Mouse (Mus musculus) neutrophil, adult 5-6 weeks (primary cell): Measurements from ENCODE around the gene Fbxo48. TPM values are rescaled to one million over a fixed set of nuclear protein-coding genes. Genes with fewer than 3 reads are reported as not detected.

Experiments
- total RNA-seq: library from RNA; stranded (forward); fragments of 200-1000 nt; gene quantifications from 2 replicates; pipeline ENCODE4 v1.2.3, GENCODE M21; 2017

Fbxo48 gene
- total RNA-seq, 1 experiment from 2014 or later, result 3.0 TPM

Other genes with a start within 250 kb of the Fbxo48 start
- gene Egfr, start 199.2 kb upstream of the Fbxo48 start, total RNA-seq, result under 0.01 and 0.25 TPM in 2 replicates
- gene Cnrip1, start 100.2 kb downstream of the Fbxo48 start, total RNA-seq, result 4.3 and 7.2 TPM in 2 replicates
- 408 and 428 TPM in 2 replicates for gene Plek, start 101.0 kb downstream of the Fbxo48 start, total RNA-seq
- 79.3 and 82.9 TPM in 2 replicates for gene Ppp3r1, start 207.9 kb downstream of the Fbxo48 start, total RNA-seq
- 15.8 and 16.1 TPM in 2 replicates for gene Wdr92, start 230.7 kb downstream of the Fbxo48 start, total RNA-seq